Mouse (Mus musculus) megakaryocyte progenitor cell, adult 5-6 weeks (primary cell): ENCODE results near the gene Eid2b. TPM values are rescaled to one million over a fixed set of nuclear protein-coding genes. Genes with fewer than 3 reads are reported as not detected.
A peak's percentile ranks its signal among the peaks of the same experiment; 100 is the strongest.

ENCODE experiments used
- ATAC-seq: replicated peaks from 2 replicates; pipeline ENCODE4 v1.8.0; 2016; ENCODE audit warnings: mild to moderate bottlenecking, moderate TSS enrichment, inconsistent platforms; ENCODE audit not compliant: poor library complexity
- total RNA-seq, 2 experiments: library from RNA; stranded (forward) in 1 of 2; stranded (reverse) in 1 of 2; fragments of 157-497, 149-512 nt in 1 of 2; fragments of 200-1000 nt in 1 of 2; gene quantifications; 2 replicates each; pipeline versions ENCODE4 v1.2.3 to v1.2.4; 2015 to 2017

Eid2b gene
- total RNA-seq, 2 experiments from 2014 or later = 1.6 to 3.6 TPM

DNA sequence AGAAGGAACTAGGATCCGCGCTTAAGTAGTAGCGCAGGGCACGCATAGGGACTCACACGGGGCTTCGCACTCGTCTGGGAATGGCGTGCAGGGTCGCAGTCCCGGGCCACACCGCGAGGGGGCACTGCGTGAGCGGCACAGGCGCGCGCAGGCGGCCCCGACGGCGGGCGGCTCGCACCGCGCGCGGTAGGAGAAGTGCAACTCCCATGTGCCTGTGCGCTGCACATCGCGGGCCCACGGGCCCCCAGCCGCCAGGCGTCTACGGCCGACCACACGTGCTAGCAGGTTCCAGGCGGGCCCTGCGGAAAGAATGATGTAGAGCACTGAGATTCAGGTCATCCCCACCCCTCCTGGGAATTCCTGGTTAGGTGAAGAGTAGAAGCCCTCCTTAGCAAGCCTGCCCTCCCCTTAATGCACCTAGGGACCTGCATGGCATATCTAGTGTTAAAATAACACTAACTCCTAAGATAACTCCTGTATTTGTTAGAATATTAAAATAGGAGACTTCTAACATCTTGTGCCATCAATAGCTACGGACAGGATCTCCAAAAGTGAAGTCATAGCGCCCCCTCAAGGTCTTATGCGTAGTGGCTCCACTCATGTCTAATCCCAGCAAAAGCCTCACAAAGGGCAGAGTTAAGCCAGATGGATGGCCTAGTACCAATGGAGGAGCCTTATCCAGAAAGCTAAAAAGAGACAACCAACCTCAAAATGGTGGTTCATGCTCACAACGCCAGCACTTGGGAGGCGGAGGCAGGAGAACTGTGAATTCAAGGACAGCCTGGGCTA, 21.5 kb downstream of the Eid2b start:
- peak; percentile 79 for ATAC-seq

DNA sequence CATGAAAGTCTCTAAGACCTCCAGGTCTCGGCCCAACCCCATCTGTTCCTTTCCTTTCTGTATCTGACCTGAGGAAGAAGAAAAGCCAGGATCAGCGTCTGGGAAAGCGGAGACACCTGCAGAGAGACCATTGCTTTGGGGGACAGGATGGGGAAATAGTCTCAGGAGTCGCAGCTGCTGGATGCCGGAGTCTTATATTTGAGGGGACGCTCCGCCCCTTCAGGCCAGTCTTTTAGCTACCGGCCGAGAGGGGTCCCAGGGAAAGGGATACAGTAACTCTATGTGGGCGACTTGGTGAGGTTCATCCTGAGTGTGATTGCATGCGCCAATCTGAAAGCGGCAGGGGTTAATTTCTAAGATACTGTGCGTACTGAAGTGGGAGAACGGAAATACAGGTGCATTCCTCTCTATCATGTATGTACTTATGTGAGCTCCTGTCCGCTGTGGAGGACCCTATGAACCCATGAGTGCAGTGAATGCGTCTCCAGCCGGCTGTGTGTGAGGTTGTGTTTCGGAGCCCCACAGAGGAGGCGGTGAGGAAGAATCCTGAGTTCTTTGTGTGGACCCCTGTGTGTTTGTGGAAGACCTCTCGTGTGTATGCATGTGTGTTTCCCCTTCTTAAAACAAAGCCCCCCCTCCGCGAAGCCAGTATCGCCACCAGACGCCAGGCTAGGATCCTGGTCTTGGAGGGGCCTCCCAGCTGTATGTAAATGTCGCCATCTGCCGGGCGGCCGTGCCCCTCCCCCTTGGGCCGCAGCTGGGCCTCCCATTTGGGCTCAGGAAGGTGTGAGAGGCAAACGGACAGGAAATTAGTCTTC, 24.3 kb downstream of the Eid2b start, which contains the start of gene Dll3:
Gene Dll3, minus strand, starts transcription at position 623 of the 818 bp plus-strand sequence.
- peak; percentile 67 for ATAC-seq

DNA sequence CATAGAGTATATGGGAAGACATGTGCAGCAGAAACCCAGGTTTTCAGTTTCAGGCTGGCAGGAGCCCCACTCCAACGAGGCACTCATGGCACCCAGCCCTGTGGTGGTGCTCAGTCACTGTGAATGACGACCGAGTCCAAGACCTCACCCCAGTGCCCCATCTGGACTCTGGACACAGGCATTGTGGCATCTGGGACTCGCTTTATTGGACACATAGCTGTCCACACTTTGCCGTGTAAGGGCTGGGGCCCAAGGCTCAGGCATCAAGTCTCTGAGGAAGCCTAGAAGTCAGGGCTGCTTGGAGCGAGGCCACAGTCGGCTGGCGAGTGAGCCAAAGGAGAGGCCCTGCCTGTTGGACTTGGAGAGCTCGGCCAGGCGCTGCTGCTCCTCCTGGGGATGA, 28.1 kb downstream of the Eid2b start:
- ATAC-seq = no peak

DNA sequence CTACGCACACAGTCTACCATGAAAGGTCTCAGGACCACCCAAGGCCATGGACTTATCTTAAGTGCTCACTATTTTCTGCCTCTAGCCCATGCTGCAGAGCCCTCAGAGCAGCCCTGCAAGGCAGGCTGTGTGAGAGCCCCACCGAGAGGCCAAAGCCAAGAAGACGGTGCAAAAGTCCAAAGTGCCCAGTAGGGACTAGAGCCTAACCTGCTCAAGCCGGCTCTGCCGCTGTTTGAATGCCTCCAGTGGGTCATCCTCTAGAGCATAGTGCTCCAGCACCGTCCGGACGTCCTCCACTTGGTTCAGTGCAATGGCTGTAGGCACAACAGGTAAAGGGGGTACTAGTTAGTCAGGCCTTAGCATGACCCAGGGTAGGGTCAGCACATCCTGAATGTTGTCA, 28.7 kb downstream of the Eid2b start:
- ATAC-seq = no peak

DNA sequence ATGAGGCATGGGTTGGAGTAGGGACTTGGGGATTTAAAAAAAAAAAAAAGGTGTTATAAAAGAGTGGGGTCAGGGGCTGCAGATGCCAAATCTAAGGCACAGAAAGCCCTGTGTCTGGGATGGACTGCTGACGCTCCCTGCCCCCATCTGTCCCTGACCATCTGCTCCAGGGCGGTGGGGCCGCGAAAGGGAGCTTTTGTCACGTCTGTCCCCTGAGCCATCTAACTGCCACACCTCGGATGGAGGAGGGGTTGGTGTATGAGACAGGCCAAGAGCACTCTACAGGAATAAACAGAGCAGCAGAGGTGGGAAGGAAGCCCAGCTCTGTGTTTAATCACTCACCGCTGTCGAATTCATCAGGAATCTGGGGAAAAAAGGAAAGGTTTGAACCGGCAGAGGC, 32.2 kb downstream of the Eid2b start:
- no peak for ATAC-seq

DNA sequence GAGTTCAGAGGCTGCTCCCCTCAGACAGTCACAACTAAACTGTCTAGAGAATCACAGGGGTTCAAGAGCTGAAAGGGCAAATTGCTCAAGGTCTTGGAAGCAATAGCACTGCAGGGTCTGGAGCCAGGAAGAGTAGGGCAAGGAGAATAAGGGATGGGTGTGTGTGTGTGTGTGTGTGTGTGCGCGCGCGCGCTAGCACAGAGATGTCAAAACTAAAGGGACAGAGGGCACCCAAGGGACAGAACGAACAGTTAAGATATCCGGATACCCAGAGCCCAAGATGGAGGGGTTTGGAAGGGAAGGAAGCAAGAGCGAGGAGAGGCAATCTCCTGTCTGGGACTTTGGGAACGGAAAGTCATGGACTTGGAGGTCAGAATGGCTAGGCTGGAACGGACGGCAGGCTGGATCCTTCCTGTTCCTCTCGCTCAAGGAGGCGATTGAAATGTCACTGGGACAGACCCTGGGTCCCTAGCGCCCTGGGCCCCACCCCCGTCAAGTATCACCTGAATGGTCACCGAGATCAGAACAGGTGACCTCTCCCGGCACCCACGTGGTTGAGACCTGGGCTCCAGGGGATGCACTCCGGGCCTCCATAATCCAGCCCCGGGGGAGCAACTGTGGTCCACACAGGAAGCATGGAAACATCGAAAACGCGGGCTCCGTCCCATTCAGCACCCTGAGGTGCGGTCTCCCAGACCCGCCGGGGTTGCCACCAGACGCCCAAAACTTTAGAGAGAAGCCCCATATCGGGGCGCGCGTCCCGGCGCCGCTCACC, 33.8 kb downstream of the Eid2b start:
- peak; percentile 12 for ATAC-seq

DNA sequence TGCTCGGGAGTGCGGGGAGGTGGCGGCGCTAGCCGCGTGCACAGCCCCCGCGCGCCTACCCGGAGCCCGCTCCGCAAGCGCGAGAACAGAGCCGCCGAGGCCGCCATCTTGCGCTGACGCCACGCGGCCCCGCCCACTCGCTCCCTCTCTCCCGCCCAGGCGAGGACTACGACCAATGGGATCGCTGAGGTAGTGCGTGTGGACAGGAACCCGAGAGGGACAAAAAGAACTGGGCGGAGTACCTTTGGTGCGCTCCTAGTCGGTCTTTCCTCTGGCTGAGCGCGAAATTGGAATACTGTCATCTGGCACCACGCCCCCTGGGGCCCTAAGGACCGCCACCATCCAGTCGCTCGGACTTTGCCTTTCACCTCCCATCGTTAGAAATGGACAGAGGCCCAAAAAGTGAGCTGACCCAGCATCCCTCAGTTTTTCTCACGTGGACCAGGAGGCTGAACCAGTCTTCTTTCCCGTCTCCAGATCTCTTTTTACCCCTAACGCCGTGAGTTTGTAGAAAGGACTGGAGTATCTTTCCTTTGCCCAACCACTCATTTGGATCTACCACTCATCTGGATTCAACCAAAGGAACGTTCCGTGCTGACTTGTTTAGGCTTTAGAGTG, 34.5 kb downstream of the Eid2b start, which contains the start of gene Timm50:
Gene Timm50, minus strand, starts transcription at position 147 of the 618 bp plus-strand sequence.
- peak; percentile 99 for ATAC-seq

DNA sequence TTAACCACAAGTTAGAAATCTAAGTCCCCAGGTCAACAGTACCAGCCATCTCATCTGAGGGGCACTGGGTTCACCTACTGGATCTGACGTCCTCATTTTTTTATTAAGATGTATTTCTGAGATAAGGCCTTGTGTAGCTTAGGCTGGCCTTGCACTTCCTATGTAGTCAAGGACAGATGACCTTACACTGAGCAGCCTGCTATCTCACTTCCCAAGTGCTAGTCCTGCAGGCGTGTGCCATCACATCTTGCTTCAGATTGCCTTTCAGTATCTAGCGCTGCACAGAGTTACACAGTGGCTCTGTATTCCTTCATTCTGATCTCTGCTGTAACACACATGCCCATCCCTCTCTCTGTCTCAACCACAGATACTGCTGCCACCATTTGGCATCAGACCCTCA, 40.5 kb downstream of the Eid2b start:
- no peak for ATAC-seq

DNA sequence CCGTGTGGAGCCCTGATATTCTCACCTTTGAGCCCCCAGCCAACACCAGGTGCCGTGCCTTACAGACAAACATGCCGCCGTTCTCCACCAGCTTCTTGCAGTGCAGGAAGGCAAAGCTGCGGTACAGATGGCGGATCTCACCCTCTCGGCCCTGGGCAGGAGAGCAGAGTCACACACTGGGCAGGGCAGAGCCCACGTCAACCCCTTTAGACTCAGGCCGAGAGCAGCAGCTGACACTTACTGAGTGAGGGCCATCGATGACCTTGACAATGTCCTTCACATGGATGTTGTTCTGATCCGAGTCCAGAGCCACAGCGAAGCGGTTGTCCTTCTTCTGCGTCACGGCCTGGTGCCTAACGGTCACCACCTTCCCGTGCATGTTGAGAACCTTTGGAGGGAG, 41.2 kb downstream of the Eid2b start:
- ATAC-seq = no peak

DNA sequence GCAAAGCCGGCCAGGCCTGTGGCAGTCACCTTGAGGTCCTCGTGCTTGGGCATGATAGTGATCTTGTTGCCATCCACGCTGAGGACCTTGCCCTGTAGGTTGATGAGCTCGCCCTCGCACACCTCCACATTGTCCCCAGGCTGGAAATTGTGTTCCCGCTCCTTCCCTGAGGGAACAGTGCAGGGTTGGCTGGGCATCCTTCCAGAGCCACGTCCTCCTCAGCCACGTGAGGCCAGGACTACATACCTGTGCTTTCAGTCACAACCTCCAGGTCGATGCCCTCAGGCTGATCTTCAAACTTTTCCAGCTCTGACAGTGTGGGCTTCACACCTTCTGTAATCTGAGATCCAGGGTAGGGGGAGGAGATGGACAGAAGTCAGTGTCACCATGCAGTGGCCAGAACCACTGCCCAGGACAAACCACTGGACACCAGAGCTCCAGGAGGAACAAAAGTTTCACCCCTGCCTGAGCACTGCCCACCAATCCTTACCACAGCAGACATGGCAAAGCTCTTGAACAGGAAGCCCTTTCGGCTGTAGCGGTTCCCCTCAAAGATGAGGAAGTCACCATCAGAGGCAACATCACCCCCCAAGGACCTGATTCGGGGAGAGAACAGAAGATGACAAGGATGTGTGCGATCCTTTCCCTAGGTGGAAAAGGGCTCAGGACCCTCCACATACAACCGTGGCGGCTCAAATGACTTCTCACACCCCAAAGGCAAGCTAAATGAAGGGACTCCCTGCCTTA, 44.6 kb downstream of the Eid2b start:
- peak; percentile 88 for ATAC-seq

DNA sequence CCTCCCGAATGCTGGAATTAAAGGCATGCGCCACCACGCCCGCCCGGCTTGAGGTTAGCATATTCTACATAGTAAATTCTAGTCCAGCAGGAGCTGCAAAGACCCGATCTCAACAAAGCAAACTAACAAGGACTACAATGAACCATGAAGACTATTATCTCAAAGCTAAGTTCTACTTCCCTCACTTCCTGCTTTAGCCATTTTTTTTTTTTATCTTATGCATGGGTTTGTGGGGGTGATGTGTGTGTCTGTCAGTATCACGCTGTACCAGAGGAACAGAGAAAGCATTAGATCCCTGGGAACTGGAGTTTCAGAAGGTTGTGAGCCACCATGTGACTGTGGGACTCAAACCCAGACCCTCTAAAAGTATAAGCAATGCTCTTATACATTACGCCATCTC, 47.8 kb downstream of the Eid2b start:
- no peak for ATAC-seq

DNA sequence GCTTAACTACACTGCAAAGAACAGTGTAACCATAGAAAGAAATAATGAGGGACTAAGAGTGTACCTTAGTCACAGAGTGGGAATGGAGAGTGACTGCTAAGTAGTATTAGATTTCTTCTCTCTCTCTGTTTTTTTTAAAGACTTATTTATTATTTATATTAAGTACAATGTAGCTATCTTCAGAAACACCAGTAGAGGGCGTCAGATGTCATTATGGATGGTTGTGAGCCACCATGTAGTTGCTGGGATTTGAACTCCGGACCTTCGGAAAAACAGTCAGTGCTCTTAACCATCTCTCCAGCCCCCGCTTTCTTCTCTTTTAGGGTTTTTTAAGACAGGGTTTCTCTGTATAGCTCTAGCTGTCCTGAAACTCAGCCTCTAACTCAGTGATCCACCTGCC, 48.9 kb downstream of the Eid2b start:
- ATAC-seq = no peak

DNA sequence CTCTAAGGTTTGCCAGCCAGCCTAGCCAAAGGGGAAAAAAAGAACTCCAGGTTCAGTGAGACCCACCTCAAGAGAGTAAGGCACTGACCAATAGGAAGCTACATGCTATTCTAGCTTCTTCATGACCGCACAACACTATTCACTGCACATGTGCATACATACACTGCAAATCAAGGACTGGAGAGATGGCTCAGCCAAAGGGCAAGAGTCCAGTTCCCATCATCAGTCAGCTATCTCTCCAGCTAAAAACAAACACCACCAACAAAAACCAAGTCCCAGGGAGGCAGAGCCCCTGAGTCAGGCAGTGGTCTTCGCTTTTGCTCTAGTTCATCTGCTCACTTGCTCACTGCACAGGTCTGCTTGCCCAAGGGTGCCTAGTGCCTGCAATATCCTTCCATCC, 50.7 kb downstream of the Eid2b start:
- ATAC-seq = no peak

Other genes with a start within 250 kb of the Eid2b start
- gene Psmc4, start 227.6 kb upstream of the Eid2b start, total RNA-seq (2015) = 151 and 170 TPM in 2 replicates
- gene Psmc4, start 227.6 kb upstream of the Eid2b start, total RNA-seq (2017) = 142 and 166 TPM in 2 replicates
- gene Fcgbp, start 206.5 kb upstream of the Eid2b start, total RNA-seq (2015) = not detected in 2 replicates
- gene Fcgbp, start 206.5 kb upstream of the Eid2b start, total RNA-seq (2017) = not detected in 2 replicates
- not detected in 2 replicates for gene 9530053A07Rik, start 148.3 kb upstream of the Eid2b start, total RNA-seq (2015)
- not detected in 2 replicates for gene 9530053A07Rik, start 148.3 kb upstream of the Eid2b start, total RNA-seq (2017)
- 164 and 172 TPM in 2 replicates for gene Fbl, start 108.0 kb upstream of the Eid2b start, total RNA-seq (2015)
- 207 and 270 TPM in 2 replicates for gene Fbl, start 108.0 kb upstream of the Eid2b start, total RNA-seq (2017)
- 1.2 and 2.1 TPM in 2 replicates for gene Dyrk1b, start 98.3 kb upstream of the Eid2b start, total RNA-seq (2015)
- gene Dyrk1b, start 98.3 kb upstream of the Eid2b start, total RNA-seq (2017) = 1.1 and 1.2 TPM in 2 replicates
- 1.9 and 2.9 TPM in 2 replicates for gene Eid2, start 9.9 kb upstream of the Eid2b start, total RNA-seq (2015)
- 3.5 TPM in 2 replicates for gene Eid2, start 9.9 kb upstream of the Eid2b start, total RNA-seq (2017)
- gene Selenov, start 13.4 kb downstream of the Eid2b start, total RNA-seq (2015) = not detected in 2 replicates
- gene Selenov, start 13.4 kb downstream of the Eid2b start, total RNA-seq (2017) = not detected in 2 replicates
- not detected in 2 replicates for gene Dll3, start 24.5 kb downstream of the Eid2b start, total RNA-seq (2015)
- 0.25 and 0.34 TPM in 2 replicates for gene Dll3, start 24.5 kb downstream of the Eid2b start, total RNA-seq (2017)
- 41.2 and 45.2 TPM in 2 replicates for gene Timm50, start 34.3 kb downstream of the Eid2b start, total RNA-seq (2015)
- 37.6 and 51.9 TPM in 2 replicates for gene Timm50, start 34.3 kb downstream of the Eid2b start, total RNA-seq (2017)
- 44.5 and 67.5 TPM in 2 replicates for gene Supt5, start 61.0 kb downstream of the Eid2b start, total RNA-seq (2015)
- gene Supt5, start 61.0 kb downstream of the Eid2b start, total RNA-seq (2017) = 64.6 and 68.9 TPM in 2 replicates
- 3,279 and 3,562 TPM in 2 replicates for gene Rps16, start 72.9 kb downstream of the Eid2b start, total RNA-seq (2015)
- 756 and 903 TPM in 2 replicates for gene Rps16, start 72.9 kb downstream of the Eid2b start, total RNA-seq (2017)
- gene Plekhg2, start 94.9 kb downstream of the Eid2b start, total RNA-seq (2015) = 2.9 and 4.3 TPM in 2 replicates
- 2.0 and 2.1 TPM in 2 replicates for gene Plekhg2, start 94.9 kb downstream of the Eid2b start, total RNA-seq (2017)
- gene Zfp36, start 102.5 kb downstream of the Eid2b start, total RNA-seq (2015) = 87.3 and 149 TPM in 2 replicates
- 26.0 and 46.4 TPM in 2 replicates for gene Zfp36, start 102.5 kb downstream of the Eid2b start, total RNA-seq (2017)
- 30.6 and 36.8 TPM in 2 replicates for gene Med29, start 115.0 kb downstream of the Eid2b start, total RNA-seq (2015)
- 18.0 and 21.1 TPM in 2 replicates for gene Med29, start 115.0 kb downstream of the Eid2b start, total RNA-seq (2017)
- gene Paf1, start 115.2 kb downstream of the Eid2b start, total RNA-seq (2015) = 63.9 and 89.2 TPM in 2 replicates
- gene Paf1, start 115.2 kb downstream of the Eid2b start, total RNA-seq (2017) = 146 and 184 TPM in 2 replicates
- gene Gmfg, start 159.7 kb downstream of the Eid2b start, total RNA-seq (2015) = 378 and 389 TPM in 2 replicates
- 658 and 664 TPM in 2 replicates for gene Gmfg, start 159.7 kb downstream of the Eid2b start, total RNA-seq (2017)
- gene Lrfn1, start 174.2 kb downstream of the Eid2b start, total RNA-seq (2015) = 1.2 TPM in 2 replicates
- gene Lrfn1, start 174.2 kb downstream of the Eid2b start, total RNA-seq (2017) = 1.7 and 2.3 TPM in 2 replicates
- not detected in 2 replicates for gene Ifnl2, start 232.7 kb downstream of the Eid2b start, total RNA-seq (2015)
- gene Ifnl2, start 232.7 kb downstream of the Eid2b start, total RNA-seq (2017) = not detected in 2 replicates
- gene Ifnl3, start 245.1 kb downstream of the Eid2b start, total RNA-seq (2015) = not detected in 2 replicates
- gene Ifnl3, start 245.1 kb downstream of the Eid2b start, total RNA-seq (2017) = not detected in 2 replicates